Mouse (Mus musculus): ENCODE data around the gene Lag3. TPM values are rescaled to one million over a fixed set of nuclear protein-coding genes. Genes with fewer than 3 reads are reported as not detected.

The Lag3 gene
- polyA plus RNA-seq, 1 experiment = 10.9 TPM

- Histone ChIP-seq H3K4me1 (ENCODE audit: control insufficient read depth, insufficient read depth, insufficient read length) (peaks cover 7% of the 10 kb centered on the region), H3K36me3 (ENCODE audit: control insufficient read depth, insufficient read depth, low read length) (peaks cover 5% of the 10 kb centered on the region; the same call in 1 of the 2 replicates), H3K27me3 (ENCODE audit: control insufficient read depth, insufficient read depth, low read length) (no peaks in the 10 kb centered on the region; the same call in 1 of the 2 replicates), H3K27ac (ENCODE audit: insufficient read depth, low read length) (no peak overlapping the region), H3K4me3 (ENCODE audit: extremely low read depth, insufficient read depth, insufficient read length) (no peak overlapping the region)
- 23% methylated on average over 32 of the region's 32 CpGs for WGBS
- no peak for TF ChIP-seq CTCF (IDR thresholded peaks at IDR 0.05; ENCODE audit: extremely low read depth, insufficient read depth, insufficient read length, insufficient replicate concordance)
- DNase-seq (ENCODE audit: low read depth in 1 of 2, low spot score in 2 of 2) = no peak
Observed at GRCm38 (mm10) chr6:124910032-124910431, 1.5 kb downstream of the Lag3 start.

DNA sequence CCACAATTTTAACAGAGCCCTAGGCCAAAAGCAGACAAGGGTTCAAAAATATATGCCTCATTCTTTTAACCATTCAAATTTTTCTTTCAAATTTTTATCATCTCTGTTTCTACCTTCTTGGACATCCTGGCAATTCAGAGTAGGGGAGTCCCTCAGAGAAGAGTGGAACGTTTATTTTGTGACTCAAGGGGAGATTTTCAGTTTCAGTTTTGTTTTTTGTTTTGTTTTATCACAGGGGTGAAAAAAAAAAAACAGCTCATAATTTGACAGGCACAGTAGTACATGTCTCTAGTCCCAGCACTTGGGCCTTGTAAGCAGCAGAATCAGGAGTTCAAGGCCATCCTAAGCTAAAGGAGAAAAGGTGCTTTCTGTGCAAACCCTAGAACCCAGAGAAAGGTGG, 3.7 kb downstream of the Lag3 start:
- Histone ChIP-seq H3K36me3 (ENCODE audit: control insufficient read depth, insufficient read depth, low read length) (no peaks in the 10 kb centered on the region), H3K27me3 (ENCODE audit: control insufficient read depth, insufficient read depth, low read length) (no peaks in the 10 kb centered on the region; the same call in 1 of the 2 replicates), H3K27ac (ENCODE audit: insufficient read depth, low read length) (no peak overlapping the region), H3K4me3 (ENCODE audit: extremely low read depth, insufficient read depth, insufficient read length) (no peak overlapping the region), H3K4me1 (ENCODE audit: control insufficient read depth, insufficient read depth, insufficient read length) (peaks cover 7% of the 10 kb centered on the region)
- TF ChIP-seq CTCF (IDR thresholded peaks at IDR 0.05; ENCODE audit: extremely low read depth, insufficient read depth, insufficient read length, insufficient replicate concordance) (no peak), POLR2A (IDR thresholded peaks at IDR 0.05; ENCODE audit: low read depth, low read length) (no peak)
- DNase-seq (ENCODE audit: low read depth in 1 of 2, low spot score in 2 of 2) = no peak
- WGBS = 6% methylated on average over 1 of the region's 1 CpGs

GRCm38 (mm10) chr6:124904991-124905860, 6.3 kb downstream of the Lag3 start:
- H3K27ac ChIP-seq (ENCODE audit: insufficient read depth, low read length) = no peak overlapping the region
- TF ChIP-seq CTCF (IDR thresholded peaks at IDR 0.05; ENCODE audit: extremely low read depth, insufficient read depth, insufficient read length, insufficient replicate concordance) (no peak), POLR2A (IDR thresholded peaks at IDR 0.05; ENCODE audit: low read depth, low read length) (no peak)
- no peak for DNase-seq (ENCODE audit: low read depth in 1 of 2, low spot score in 2 of 2)

DNA sequence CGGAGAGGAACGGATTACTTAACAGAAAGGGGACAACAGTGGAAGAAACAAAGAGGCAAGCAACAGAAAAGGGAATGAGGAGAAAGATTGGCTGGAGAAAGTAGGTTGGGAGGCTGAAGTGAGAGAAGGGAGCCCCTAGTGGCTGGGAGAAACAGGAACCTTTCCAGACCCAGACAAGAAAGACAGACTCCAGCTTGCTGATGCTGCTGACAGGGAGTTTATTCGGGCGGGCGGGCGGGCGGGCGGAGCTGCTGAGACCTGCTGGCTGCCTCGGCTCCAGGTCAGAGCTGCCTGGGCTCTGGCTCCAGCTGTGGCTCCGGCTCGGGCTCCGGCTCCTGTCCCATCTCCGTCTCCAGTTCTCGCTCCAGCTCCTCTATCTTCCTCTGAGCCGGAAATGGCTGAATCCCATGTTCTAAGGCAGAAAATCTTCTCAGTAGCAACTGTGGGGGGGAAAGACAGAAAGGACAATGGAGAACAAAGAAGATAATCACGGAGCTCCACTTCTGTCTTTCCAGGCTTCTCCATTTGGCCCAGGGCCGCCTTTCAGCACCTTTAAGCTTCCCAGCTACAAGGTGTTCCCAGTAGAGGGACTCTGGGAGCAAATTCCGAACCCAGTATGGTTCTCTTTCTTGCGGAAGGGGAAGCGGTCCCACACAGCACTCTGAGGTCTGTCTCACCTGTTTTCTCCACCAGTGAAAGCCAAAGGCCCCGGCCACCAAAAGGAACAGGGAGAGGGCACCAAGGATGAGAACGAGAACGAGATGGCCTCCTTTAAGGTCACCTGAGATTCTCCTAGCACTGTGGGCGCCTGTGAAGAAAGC, 7.1 kb downstream of the Lag3 start:
- TF ChIP-seq POLR2A (IDR thresholded peaks at IDR 0.05; ENCODE audit: low read depth, low read length) = no peak
- TF ChIP-seq CTCF (IDR thresholded peaks at IDR 0.05; ENCODE audit: extremely low read depth, insufficient read depth, insufficient read length, insufficient replicate concordance) = peak; percentile 42; the same call in 1 of the 2 replicates
- H3K36me3 ChIP-seq (ENCODE audit: control insufficient read depth, insufficient read depth, low read length) = no peaks in the 10 kb centered on the region
- peak overlapping the region; percentile 50 for H3K4me3 ChIP-seq (ENCODE audit: extremely low read depth, insufficient read depth, insufficient read length)
- H3K27me3 ChIP-seq (ENCODE audit: control insufficient read depth, insufficient read depth, low read length) = no peaks in the 10 kb centered on the region
- WGBS = 47% methylated on average over 24 of the region's 24 CpGs
- DNase-seq (ENCODE audit: low read depth in 1 of 2, low spot score in 2 of 2) = peak in 1 of 2 experiments; percentile 36
- peak overlapping the region; percentile 59 for H3K27ac ChIP-seq (ENCODE audit: insufficient read depth, low read length)
- H3K4me1 ChIP-seq (ENCODE audit: control insufficient read depth, insufficient read depth, insufficient read length) = peaks cover 13% of the 10 kb centered on the region

More at GRCm38 (mm10) chr6:124904991-124905860, 6.3 kb downstream of the Lag3 start:
- no peak overlapping the region for H3K4me3 ChIP-seq (ENCODE audit: extremely low read depth, insufficient read depth, insufficient read length)
- peaks cover 16% of the 10 kb centered on the region for H3K4me1 ChIP-seq (ENCODE audit: control insufficient read depth, insufficient read depth, insufficient read length)
- WGBS = 90% methylated on average over 14 of the region's 16 CpGs
- H3K27me3 ChIP-seq (ENCODE audit: control insufficient read depth, insufficient read depth, low read length) = no peaks in the 10 kb centered on the region; the same call in 1 of the 2 replicates
- no peaks in the 10 kb centered on the region for H3K36me3 ChIP-seq (ENCODE audit: control insufficient read depth, insufficient read depth, low read length)

- TF ChIP-seq CTCF (IDR thresholded peaks at IDR 0.05; ENCODE audit: extremely low read depth, insufficient read depth, insufficient read length, insufficient replicate concordance) (peak; percentile 99), POLR2A (IDR thresholded peaks at IDR 0.05; ENCODE audit: low read depth, low read length) (no peak)
- no peaks in the 10 kb centered on the region for H3K36me3 ChIP-seq (ENCODE audit: control insufficient read depth, insufficient read depth, low read length)
- peak overlapping the region; percentile 59 for H3K27ac ChIP-seq (ENCODE audit: insufficient read depth, low read length)
- H3K27me3 ChIP-seq (ENCODE audit: control insufficient read depth, insufficient read depth, low read length) = no peaks in the 10 kb centered on the region
- peak; percentile 75 to 95 for DNase-seq (ENCODE audit: low read depth in 1 of 2, low spot score in 2 of 2)
- peak overlapping the region; percentile 50 for H3K4me3 ChIP-seq (ENCODE audit: extremely low read depth, insufficient read depth, insufficient read length)
- under 1% methylated on average over 23 of the region's 23 CpGs for WGBS
- peaks cover 14% of the 10 kb centered on the region for H3K4me1 ChIP-seq (ENCODE audit: control insufficient read depth, insufficient read depth, insufficient read length)
Observed at GRCm38 (mm10) chr6:124903580-124904151, 7.8 kb downstream of the Lag3 start.

GRCm38 (mm10) chr6:124901851-124902250, 9.7 kb downstream of the Lag3 start:
- DNase-seq (ENCODE audit: low read depth in 1 of 2, low spot score in 2 of 2) = no peak
- Histone ChIP-seq H3K27ac (ENCODE audit: insufficient read depth, low read length) (no peak overlapping the region), H3K4me3 (ENCODE audit: extremely low read depth, insufficient read depth, insufficient read length) (no peak overlapping the region), H3K36me3 (ENCODE audit: control insufficient read depth, insufficient read depth, low read length) (no peaks in the 10 kb centered on the region), H3K27me3 (ENCODE audit: control insufficient read depth, insufficient read depth, low read length) (no peaks in the 10 kb centered on the region), H3K4me1 (ENCODE audit: control insufficient read depth, insufficient read depth, insufficient read length) (peaks cover 15% of the 10 kb centered on the region; the same call in 1 of the 2 replicates)
- no peak for TF ChIP-seq CTCF (IDR thresholded peaks at IDR 0.05; ENCODE audit: extremely low read depth, insufficient read depth, insufficient read length, insufficient replicate concordance)
- TF ChIP-seq POLR2A (IDR thresholded peaks at IDR 0.05; ENCODE audit: low read depth, low read length) = no peak
